Mouse (Mus musculus) MEL (cell line): ENCODE measurements around the gene Ppargc1a.

Source experiments
- BHLHE40 ChIP-seq: IDR thresholded peaks from 2 replicates; pipeline ENCODE4 v1.6.1; 2012; ENCODE audit warnings: low read depth, mild to moderate bottlenecking, inconsistent platforms, low read length, improper control_type of control experiment, borderline replicate concordance
- CHD2 ChIP-seq: IDR thresholded peaks from 2 replicates; pipeline ENCODE4 v1.6.1; 2011; ENCODE audit warnings: low read length, improper control_type of control experiment
- CTCF ChIP-seq, 3 experiments: IDR thresholded peaks in 2 of 3; conservative IDR thresholded peaks in 1 of 3; 2 replicates each; pipeline ENCODE4 v1.5.1; 2011 to 2012; ENCODE audit warnings: low read length in 3 of 3, low read depth in 2 of 3, mild to moderate bottlenecking in 2 of 3, improper control_type of control experiment in 1 of 3, inconsistent platforms in 1 of 3, mixed read lengths in 1 of 3, moderate library complexity in 1 of 3; ENCODE audit not compliant: control insufficient read depth in 1 of 3, insufficient read depth in 1 of 3, poor library complexity in 1 of 3, severe bottlenecking in 1 of 3
- GATA1 ChIP-seq: IDR thresholded peaks from 2 replicates; pipeline ENCODE4 v1.6.1; 2011; ENCODE audit warnings: low read depth, low read length, improper control_type of control experiment
- MAFK ChIP-seq: IDR thresholded peaks from 2 replicates; pipeline ENCODE4 v1.6.1; 2011; ENCODE audit warnings: low read depth, mild to moderate bottlenecking, low read length, improper control_type of control experiment, borderline replicate concordance
- MAX ChIP-seq: IDR thresholded peaks from 2 replicates; pipeline ENCODE4 v1.6.1; 2011; ENCODE audit warnings: low read length, improper control_type of control experiment
- MYC ChIP-seq: IDR thresholded peaks from 2 replicates; pipeline ENCODE4 v1.6.1; 2011; ENCODE audit warnings: low read depth, mild to moderate bottlenecking, low read length, improper control_type of control experiment, moderate library complexity
- NRF1 ChIP-seq: IDR thresholded peaks from 2 replicates; pipeline ENCODE4 v1.6.1; 2014; ENCODE audit warnings: low read depth, mild to moderate bottlenecking, inconsistent platforms, low read length, improper control_type of control experiment, moderate library complexity; ENCODE audit not compliant: poor library complexity, insufficient read depth, severe bottlenecking
- POLR2A ChIP-seq, 2 experiments: IDR thresholded peaks; 2 replicates each; pipeline ENCODE4 v1.6.1; 2011 to 2012; ENCODE audit warnings: low read length in 2 of 2, mild to moderate bottlenecking in 2 of 2, control low read depth in 1 of 2, improper control_type of control experiment in 1 of 2, low read depth in 1 of 2, moderate library complexity in 1 of 2; ENCODE audit not compliant: control insufficient read depth in 1 of 2, insufficient read depth in 1 of 2, poor library complexity in 1 of 2
- SMC3 ChIP-seq: IDR thresholded peaks from 2 replicates; pipeline ENCODE4 v1.6.1; 2011; ENCODE audit warnings: low read depth, low read length, improper control_type of control experiment
- USF2 ChIP-seq, 2 experiments: IDR thresholded peaks; 2 replicates each; pipeline ENCODE4 v1.6.1; 2011 to 2012; ENCODE audit warnings: improper control_type of control experiment in 2 of 2, low read length in 2 of 2, borderline replicate concordance in 1 of 2, inconsistent platforms in 1 of 2, low read depth in 1 of 2, mild to moderate bottlenecking in 1 of 2; ENCODE audit not compliant: insufficient read depth in 1 of 2
- ZMIZ1 ChIP-seq: IDR thresholded peaks from 2 replicates; pipeline ENCODE4 v1.6.1; 2012; ENCODE audit warnings: low read depth, mild to moderate bottlenecking, inconsistent platforms, low read length, improper control_type of control experiment, moderate library complexity

DNA sequence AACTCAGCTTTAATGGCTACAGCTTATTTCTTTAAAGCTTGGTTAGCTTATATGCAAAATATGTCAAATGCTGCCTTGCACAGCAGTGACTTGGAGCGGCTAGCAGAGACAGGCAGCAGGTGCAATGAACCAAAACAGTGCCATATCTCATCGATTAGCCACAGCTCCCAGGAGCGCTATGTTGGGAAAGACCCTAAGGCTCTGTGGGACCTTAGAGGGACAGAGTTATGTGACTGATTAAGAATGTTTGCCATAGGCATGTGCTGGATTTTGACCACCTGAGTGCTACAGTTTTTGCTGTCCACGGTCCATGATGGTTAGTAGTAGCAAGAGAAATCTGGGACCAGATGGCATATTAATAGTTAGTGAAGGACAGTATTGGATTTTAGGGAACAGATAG is 95.9 kb downstream of the Ppargc1a start:
- TF ChIP-seq SMC3 (no peak), MAX (no peak), CHD2 (no peak), MYC (no peak), GATA1 (no peak), CTCF (IDR thresholded peaks at IDR 0.05 in 2 of 3, conservative IDR thresholded peaks at IDR 0.05 in 1 of 3; ENCODE audit: control insufficient read depth in 1 of 3, insufficient read depth in 1 of 3, low read depth in 2 of 3, low read length in 3 of 3, poor library complexity in 1 of 3, severe bottlenecking in 1 of 3) (no peak), ZMIZ1 (no peak), NRF1 (no peak), POLR2A (IDR thresholded peaks at IDR 0.05; ENCODE audit: control insufficient read depth in 1 of 2, insufficient read depth in 1 of 2, low read depth in 1 of 2, low read length in 2 of 2, poor library complexity in 1 of 2) (no peak), BHLHE40 (no peak), MAFK (no peak), USF2 (IDR thresholded peaks at IDR 0.05; ENCODE audit: borderline replicate concordance in 1 of 2, insufficient read depth in 1 of 2, low read depth in 1 of 2, low read length in 2 of 2) (no peak)
